In the genomic region with DNA sequence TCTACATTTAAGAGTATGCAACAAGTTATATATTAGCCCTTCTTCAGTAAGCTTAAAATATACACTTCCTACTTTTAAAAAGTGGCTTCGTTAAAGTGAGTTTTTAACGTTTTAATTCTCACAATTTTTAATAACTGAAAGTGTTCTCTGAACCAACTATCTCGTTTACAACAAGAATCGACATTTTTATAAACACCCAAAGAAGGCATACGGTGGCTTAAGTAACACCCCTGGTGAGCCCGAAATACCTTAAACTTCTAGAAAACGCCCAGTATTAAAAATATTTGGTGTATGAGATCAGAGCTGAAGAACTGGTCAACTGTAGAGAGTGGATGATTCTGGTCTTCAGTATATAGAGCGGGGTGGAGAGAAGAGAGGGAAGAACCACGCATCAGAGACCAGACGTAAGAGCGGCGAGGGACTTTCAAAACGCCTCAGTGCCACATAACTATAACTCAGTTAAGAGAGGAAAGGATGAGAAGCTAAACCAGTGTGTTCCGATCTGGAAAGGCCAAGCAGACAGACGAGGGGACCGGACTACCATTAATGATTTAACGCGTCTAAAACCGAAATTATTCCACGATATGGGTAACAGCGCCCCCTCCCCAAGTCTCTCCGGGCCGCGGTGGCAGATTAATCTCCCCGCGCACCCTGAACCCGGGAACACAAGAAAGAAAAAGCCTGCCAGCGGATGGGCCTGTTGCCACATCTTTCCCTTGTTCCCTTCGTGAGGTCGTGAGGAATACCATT, we compare ENCODE assay signal across 8 mouse cellular contexts. TPM values are rescaled to one million over a fixed set of nuclear protein-coding genes. Genes with fewer than 3 reads are reported as not detected.
DNase-seq lines count a peak whose midpoint lies in the region; ATAC-seq and TF ChIP-seq lines count a peak whose summit lies in the region.

No protein-coding gene starts in this region.

- peaks cover 23% of the 10 kb centered on the region for H3K4me1 ChIP-seq in hindbrain, embryonic 15.5 days (replicated peaks)
- H3K4me1 ChIP-seq in stomach, postnatal 0 days (replicated peaks; ENCODE audit: control insufficient read depth, insufficient read depth) = no peaks in the 10 kb centered on the region

- peak overlapping the region; percentile 91 for H3K4me2 ChIP-seq in hindbrain, embryonic 15.5 days
- H3K4me2 ChIP-seq in stomach, postnatal 0 days (replicated peaks; ENCODE audit: low read depth) = peak overlapping the region; percentile 80

- H3K27me3 ChIP-seq in hindbrain, embryonic 15.5 days = no peaks in the 10 kb centered on the region
- H3K27me3 ChIP-seq in stomach, postnatal 0 days (ENCODE audit: control insufficient read depth, insufficient read depth, low read length) = no peaks in the 10 kb centered on the region

- H3K36me3 ChIP-seq in hindbrain, embryonic 15.5 days = no peaks in the 10 kb centered on the region
- no peaks in the 10 kb centered on the region for H3K36me3 ChIP-seq in macrophage (ENCODE audit: inconsistent target)
- H3K36me3 ChIP-seq in stomach, postnatal 0 days (ENCODE audit: control insufficient read depth, insufficient read depth, low read length) = no peaks in the 10 kb centered on the region

- H3K79me2 ChIP-seq in macrophage (ENCODE audit: inconsistent target) = peaks cover 55% of the 10 kb centered on the region

- no peak for ATAC-seq in hindbrain, embryonic 15.5 days (ENCODE audit: low FRiP score, low read depth)
- no peak for ATAC-seq in stomach, postnatal 0 days (ENCODE audit: low FRiP score, low TSS enrichment)

- peak overlapping the region; percentile 85 for H3K4me3 ChIP-seq in hindbrain, embryonic 15.5 days
- H3K4me3 ChIP-seq in macrophage (ENCODE audit: inconsistent target) = peak overlapping the region; percentile 75
- H3K4me3 ChIP-seq in stomach, postnatal 0 days (ENCODE audit: low read depth, low read length) = peak overlapping the region; percentile 95

- peak; percentile 17 to 36 for DNase-seq in layer of hippocampus, postnatal 14 days (ENCODE audit: low spot score in 2 of 2)
- DNase-seq in layer of hippocampus, adult 8-10 months (ENCODE audit: low spot score in 2 of 2) = no peak
- peak; percentile 60 for DNase-seq in NIH3T3 (ENCODE audit: low read depth)
- DNase-seq in embryo, embryonic 11.5 days (ENCODE audit: low read depth, low spot score) = peak; percentile 5
- DNase-seq in stomach, postnatal 0 days (ENCODE audit: low spot score) = no peak
- DNase-seq in retina, embryonic 14.5 days (ENCODE audit: low spot score) = no peak

- 1% methylated on average over 30 of the region's 30 CpGs for WGBS in hindbrain, embryonic 15.5 days
- 2% methylated on average over 27 of the region's 30 CpGs for WGBS in macrophage (ENCODE audit: missing documents)
- under 1% methylated on average over 30 of the region's 30 CpGs for WGBS in stomach, postnatal 0 days

- H3K27ac ChIP-seq in hindbrain, embryonic 15.5 days (replicated peaks) = peak overlapping the region; percentile 89
- peak overlapping the region; percentile 60 for H3K27ac ChIP-seq in macrophage
- H3K27ac ChIP-seq in stomach, postnatal 0 days (replicated peaks) = peak overlapping the region; percentile 99

- TF ChIP-seq CTCF in stomach, postnatal 0 days (IDR thresholded peaks at IDR 0.05; ENCODE audit: low read depth) = no peak

- H3K9ac ChIP-seq in hindbrain, embryonic 15.5 days = peak overlapping the region; percentile 75
- peak overlapping the region; percentile 95 for H3K9ac ChIP-seq in stomach, postnatal 0 days (ENCODE audit: low read length)

- TF ChIP-seq EP300 in stomach, postnatal 0 days (optimal IDR thresholded peaks at IDR 0.05) = no peak

- H3K9me3 ChIP-seq in hindbrain, embryonic 15.5 days = no peaks in the 10 kb centered on the region
- no peaks in the 10 kb centered on the region for H3K9me3 ChIP-seq in stomach, postnatal 0 days (ENCODE audit: control insufficient read depth, low read length)

RNA-seq across cellular contexts. Expression of a gene that starts 1.3 kb away (rescaled TPM):
- total RNA-seq in layer of hippocampus, postnatal 14 days (2021) = 10 to 100 TPM; 41.5 to 51.7 TPM
- 10 to 100 TPM; 47.5 to 57.8 (median 54.0) TPM for total RNA-seq in layer of hippocampus, adult 8-10 months (2022)
- 18.3 and 19.9 TPM in 2 replicates for polyA plus RNA-seq in hindbrain, embryonic 15.5 days (2015; fragmentation: Nextera tagmentation; extraction: Ambion mirVana)
- total RNA-seq in macrophage (2018; cell fraction: chromatin; rRNA removed) = 100 to 1,000 TPM in 24 of 26 experiments, 10 to 100 TPM in 2; 60.3 to 171 (median 147) TPM
- 10 to 100 TPM; 28.5 to 43.6 (median 34.9) TPM for total RNA-seq in macrophage (2018; cell fraction: cytosol; rRNA removed)
- total RNA-seq in macrophage (2018; cell fraction: nucleus; rRNA removed) = 100 to 1,000 TPM in 7 of 26 experiments, 10 to 100 TPM in 19; 53.5 to 148 (median 84.1) TPM
- 21.1 to 39.4 TPM (median 30.8 TPM) in 3 replicates for polyA plus RNA-seq in macrophage (2018)
- 7.0 and 7.6 TPM in 2 replicates for polyA plus RNA-seq in stomach, postnatal 0 days (2015; fragmentation: Nextera tagmentation; extraction: Ambion mirVana)

RNA-seq across cellular contexts. Expression of a gene that starts 57.1 kb away (rescaled TPM):
- total RNA-seq in layer of hippocampus, postnatal 14 days (2021) = 10 to 100 TPM; 69.9 to 70.3 TPM
- total RNA-seq in layer of hippocampus, adult 8-10 months (2022) = 10 to 100 TPM; 66.6 to 85.9 (median 75.5) TPM
- polyA plus RNA-seq in hindbrain, embryonic 15.5 days (2015; fragmentation: Nextera tagmentation; extraction: Ambion mirVana) = 16.0 and 16.1 TPM in 2 replicates
- total RNA-seq in macrophage (2018; cell fraction: chromatin; rRNA removed) = 10 to 100 TPM in 16 of 26 experiments, 1 to 10 TPM in 10; 2.7 to 27.2 (median 13.4) TPM
- total RNA-seq in macrophage (2018; cell fraction: cytosol; rRNA removed) = 10 to 100 TPM in 18 of 26 experiments, 1 to 10 TPM in 8; 8.2 to 13.7 (median 10.9) TPM
- 10 to 100 TPM in 17 of 26 experiments, 1 to 10 TPM in 9; 3.5 to 31.0 (median 16.0) TPM for total RNA-seq in macrophage (2018; cell fraction: nucleus; rRNA removed)
- polyA plus RNA-seq in macrophage (2018) = 9.5 to 11.2 TPM (median 10.2 TPM) in 3 replicates
- 9.3 and 9.5 TPM in 2 replicates for polyA plus RNA-seq in stomach, postnatal 0 days (2015; fragmentation: Nextera tagmentation; extraction: Ambion mirVana)

Comparison
In these comparisons a context has a peak if more than half of its experiments do, and no peak if none do; other contexts are left out.
1. DNase-seq: peak in layer of hippocampus, postnatal 14 days (2 of 2), NIH3T3 (single experiment) and embryo, embryonic 11.5 days (single experiment); none in layer of hippocampus, adult 8-10 months (0 of 2), stomach, postnatal 0 days (single experiment) and retina, embryonic 14.5 days (single experiment).
2. Peak in every context shown above with its lines, with median percentiles within 50 percentile points of each other: H3K27ac ChIP-seq and H3K4me3 ChIP-seq.